Mouse (Mus musculus): ENCODE results near the gene Olfr1424. TPM values are rescaled to one million over a fixed set of nuclear protein-coding genes. Genes with fewer than 3 reads are reported as not detected.

Olfr1424 gene
- polyA plus RNA-seq, 1 experiment from 2014 or later: not detected

DNA sequence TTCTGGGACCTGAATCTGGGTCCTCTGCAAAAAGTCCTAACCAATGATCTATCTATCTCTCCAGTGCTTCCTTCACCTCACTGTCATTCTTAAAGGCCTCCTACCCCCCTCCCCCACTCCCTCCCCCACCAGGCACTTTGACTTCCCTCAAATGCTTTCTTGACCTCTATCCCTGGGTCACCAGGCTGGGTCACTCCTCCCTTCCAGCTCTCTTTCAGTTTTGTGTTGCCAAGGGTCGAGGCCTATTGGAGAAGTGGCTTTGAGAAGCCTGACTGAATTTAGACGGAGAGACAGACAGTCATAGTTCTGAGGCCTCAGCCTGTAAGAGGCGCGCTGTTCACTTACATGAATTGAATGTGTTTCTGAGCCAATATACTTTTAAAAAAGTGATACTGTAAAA is 46.3 kb downstream of the Olfr1424 start:
- no peak overlapping the region for H3K27ac ChIP-seq

DNA sequence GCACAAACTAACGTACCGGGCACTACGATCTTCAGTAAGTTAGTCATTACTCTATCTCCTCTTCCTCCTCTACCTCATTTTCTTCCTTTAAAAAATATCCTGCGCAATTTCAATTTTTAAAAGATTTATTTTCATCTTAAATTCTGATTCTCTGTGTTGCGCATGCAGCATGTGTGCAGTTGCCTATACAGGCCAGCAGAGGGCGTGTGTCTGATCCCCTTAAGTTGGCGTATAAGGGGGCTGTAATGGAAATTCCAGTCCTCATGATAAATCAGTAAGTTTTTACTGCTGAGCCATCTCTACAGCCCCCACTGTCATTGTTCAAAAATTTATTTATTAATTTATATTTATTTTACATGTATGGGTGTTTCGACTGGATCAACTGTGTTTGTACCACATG is 46.8 kb downstream of the Olfr1424 start:
- Histone ChIP-seq H3K27ac (no peak overlapping the region), H3K27me3 (replicated peaks) (no peaks in the 10 kb centered on the region), H3K4me2 (replicated peaks) (no peak overlapping the region), H3K9ac (no peak overlapping the region), H3K9me3 (no peaks in the 10 kb centered on the region), H3K36me3 (no peaks in the 10 kb centered on the region), H3K4me3 (replicated peaks) (no peak overlapping the region), H3K4me1 (replicated peaks) (no peaks in the 10 kb centered on the region)
- 76% methylated on average over 8 of the region's 8 CpGs for WGBS
- no peak for ATAC-seq

More for the DNA sequence above, 46.3 kb downstream of the Olfr1424 start:
- Histone ChIP-seq H3K36me3 (no peaks in the 10 kb centered on the region), H3K4me2 (replicated peaks) (no peak overlapping the region), H3K27me3 (replicated peaks) (no peaks in the 10 kb centered on the region), H3K4me3 (replicated peaks) (no peak overlapping the region), H3K9me3 (no peaks in the 10 kb centered on the region), H3K9ac (no peak overlapping the region), H3K4me1 (replicated peaks) (no peaks in the 10 kb centered on the region)
- no peak for ATAC-seq
- 81% methylated on average over 4 of the region's 4 CpGs for WGBS

DNA sequence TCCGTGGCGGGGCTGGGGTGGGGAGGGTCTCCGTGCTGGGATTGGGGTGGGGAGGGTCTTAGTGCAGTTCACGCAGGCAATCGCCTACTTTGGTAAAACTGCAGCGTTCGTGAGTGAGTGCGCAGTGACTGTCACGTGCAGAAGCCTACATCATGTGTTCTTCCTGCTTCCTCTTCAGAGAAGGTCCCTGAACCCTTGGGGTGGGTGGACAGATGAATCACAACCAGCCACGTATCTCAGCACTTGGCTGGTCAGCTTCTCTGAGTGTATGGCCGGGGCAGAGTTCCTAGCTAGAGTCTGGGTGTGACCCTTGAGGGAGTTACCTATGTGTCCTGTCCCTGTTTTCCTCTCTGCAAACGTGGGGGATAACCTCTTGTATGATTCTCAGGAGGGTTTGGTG is 49.3 kb downstream of the Olfr1424 start:
- under 1% methylated on average over 10 of the region's 12 CpGs for WGBS
- Histone ChIP-seq H3K9me3 (no peaks in the 10 kb centered on the region), H3K27me3 (replicated peaks) (no peaks in the 10 kb centered on the region), H3K36me3 (no peaks in the 10 kb centered on the region), H3K9ac (peak overlapping the region; percentile 36; the same call in 1 of the 2 replicates), H3K4me1 (replicated peaks) (no peaks in the 10 kb centered on the region), H3K4me3 (replicated peaks) (peak overlapping the region; percentile 54), H3K27ac (peak overlapping the region; percentile 27; the same call in 1 of the 2 replicates), H3K4me2 (replicated peaks) (peak overlapping the region; percentile 69)
- peak; percentile 9; the same call in 1 of the 2 replicates for ATAC-seq

DNA sequence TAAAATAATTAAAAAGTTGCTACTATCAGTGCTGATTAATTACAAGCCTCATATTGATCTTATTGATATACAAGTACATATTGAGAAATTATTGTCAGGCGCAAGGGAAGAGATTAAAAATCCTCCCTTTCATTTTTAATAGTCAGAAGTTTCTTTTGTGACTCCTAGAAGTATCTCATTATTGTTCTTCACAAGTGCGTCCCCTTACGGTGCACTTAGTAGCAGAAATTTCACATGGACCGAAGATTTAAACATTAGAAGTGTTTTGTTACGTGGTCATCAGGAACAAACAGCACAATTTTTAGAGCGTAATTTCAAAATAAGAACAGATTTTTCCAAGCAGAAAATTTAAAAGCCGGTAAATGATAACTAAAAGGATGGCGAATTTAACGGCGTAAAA is 49.9 kb downstream of the Olfr1424 start:
- Histone ChIP-seq H3K9ac (0 out of 2 replicates have a peak overlapping the region, but pooled peaks have one; percentile 36), H3K4me3 (replicated peaks) (peak overlapping the region; percentile 54)
- WGBS: 1% methylated on average over 10 of the region's 10 CpGs

DNA sequence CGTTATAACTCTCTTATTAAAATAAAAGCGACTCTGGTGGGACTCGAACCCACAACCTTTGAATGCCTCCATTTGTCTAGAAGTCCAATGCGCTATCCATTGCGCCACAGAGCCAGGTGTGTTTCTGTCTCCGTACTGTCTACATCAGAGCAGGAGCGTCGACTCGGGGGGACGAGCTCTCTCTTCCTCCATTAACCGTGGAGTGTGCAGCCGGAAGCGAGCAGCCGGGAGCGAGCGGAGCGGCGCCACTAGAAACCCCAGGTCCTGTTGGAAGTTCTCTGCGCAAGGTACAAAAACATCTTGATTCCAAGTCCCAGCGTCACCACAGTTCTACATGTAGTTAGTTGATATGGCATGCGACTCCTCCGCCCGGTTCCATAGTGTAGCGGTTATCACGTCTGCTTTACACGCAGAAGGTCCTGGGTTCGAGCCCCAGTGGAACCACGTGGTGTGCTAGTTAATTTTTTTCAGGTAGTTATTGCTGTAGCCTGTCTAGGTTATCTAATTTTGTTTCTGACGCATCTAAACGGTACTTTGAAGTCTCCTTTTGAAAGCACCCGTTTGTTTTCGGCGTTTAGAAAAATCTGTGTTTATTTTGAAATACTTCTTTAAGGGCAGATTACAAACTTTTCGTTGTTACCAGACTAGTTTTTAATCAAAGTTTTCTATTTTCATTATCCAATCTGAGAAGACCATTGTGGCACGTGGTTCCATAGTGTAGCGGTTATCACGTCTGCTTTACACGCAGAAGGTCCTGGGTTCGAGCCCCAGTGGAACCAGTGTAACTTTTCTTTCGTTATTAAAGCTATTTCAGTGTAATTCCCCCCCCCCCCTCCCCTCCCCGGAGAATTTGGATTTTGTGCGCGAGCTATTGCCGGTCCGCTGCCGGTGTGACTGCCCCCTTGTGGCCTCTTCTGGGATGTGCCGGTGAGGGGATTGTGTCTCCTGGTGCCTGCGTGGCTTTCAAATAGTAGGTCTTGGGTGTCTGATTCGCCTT is 50.6 kb downstream of the Olfr1424 start:
- WGBS: under 1% methylated on average over 49 of the region's 49 CpGs
- H3K4me3 ChIP-seq (replicated peaks): peak overlapping the region; percentile 54
- ATAC-seq: peak; percentile 81

More for the DNA sequence above, 49.9 kb downstream of the Olfr1424 start:
- Histone ChIP-seq H3K4me1 (replicated peaks) (no peaks in the 10 kb centered on the region), H3K9me3 (no peaks in the 10 kb centered on the region), H3K27me3 (replicated peaks) (no peaks in the 10 kb centered on the region), H3K4me2 (replicated peaks) (peak overlapping the region; percentile 69), H3K27ac (no peak overlapping the region), H3K36me3 (no peaks in the 10 kb centered on the region)
- no peak for ATAC-seq

DNA sequence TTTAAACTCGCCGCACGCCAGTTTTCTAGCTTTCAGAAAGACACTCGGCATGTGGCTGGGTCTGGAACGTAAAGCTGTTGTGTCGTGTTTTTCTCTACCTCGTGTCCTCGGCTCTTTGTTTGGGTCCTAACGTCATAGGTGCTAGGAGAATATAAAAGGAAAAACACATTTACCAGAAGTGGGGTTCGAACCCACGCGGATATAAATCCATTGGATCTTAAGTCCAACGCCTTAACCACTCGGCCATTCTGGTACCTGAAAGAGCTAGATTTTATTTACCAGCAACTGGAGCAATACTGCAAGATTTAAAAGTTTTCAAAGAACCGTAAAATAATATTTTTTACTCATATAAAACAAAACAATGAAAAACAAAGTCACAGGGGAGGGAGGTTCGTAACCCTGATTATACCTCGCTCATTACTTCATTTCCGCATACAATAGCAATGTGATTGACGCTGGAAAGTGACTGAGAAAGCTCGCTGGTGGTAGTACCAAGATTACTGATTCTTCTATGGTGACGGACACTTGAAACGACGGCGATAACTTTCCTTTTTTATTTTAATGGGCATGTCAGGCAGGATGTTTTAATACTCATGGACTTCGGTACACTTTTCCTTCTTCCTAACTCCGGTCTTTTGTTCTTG is 51.4 kb downstream of the Olfr1424 start:
- peak; percentile 57 for ATAC-seq
- H3K9ac ChIP-seq: peak overlapping the region; percentile 63
- no peaks in the 10 kb centered on the region for H3K36me3 ChIP-seq
- 0 out of 2 replicates have a peak, but pooled peaks cover 7% of the 10 kb centered on the region for H3K4me1 ChIP-seq (replicated peaks)
- H3K4me3 ChIP-seq (replicated peaks): peak overlapping the region; percentile 54
- H3K27ac ChIP-seq: peak overlapping the region; percentile 90
- no peaks in the 10 kb centered on the region for H3K9me3 ChIP-seq
- H3K4me2 ChIP-seq (replicated peaks): peak overlapping the region; percentile 69
- no peaks in the 10 kb centered on the region for H3K27me3 ChIP-seq (replicated peaks)
- under 1% methylated on average over 26 of the region's 26 CpGs for WGBS

More for the DNA sequence above, 50.6 kb downstream of the Olfr1424 start:
- peak overlapping the region; percentile 84 for H3K27ac ChIP-seq
- H3K4me1 ChIP-seq (replicated peaks): 0 out of 2 replicates have a peak, but pooled peaks cover 4% of the 10 kb centered on the region
- peak overlapping the region; percentile 37; the same call in 1 of the 2 replicates for H3K9ac ChIP-seq
- H3K9me3 ChIP-seq: no peaks in the 10 kb centered on the region
- H3K4me2 ChIP-seq (replicated peaks): peak overlapping the region; percentile 69
- no peaks in the 10 kb centered on the region for H3K36me3 ChIP-seq
- no peaks in the 10 kb centered on the region for H3K27me3 ChIP-seq (replicated peaks)

DNA sequence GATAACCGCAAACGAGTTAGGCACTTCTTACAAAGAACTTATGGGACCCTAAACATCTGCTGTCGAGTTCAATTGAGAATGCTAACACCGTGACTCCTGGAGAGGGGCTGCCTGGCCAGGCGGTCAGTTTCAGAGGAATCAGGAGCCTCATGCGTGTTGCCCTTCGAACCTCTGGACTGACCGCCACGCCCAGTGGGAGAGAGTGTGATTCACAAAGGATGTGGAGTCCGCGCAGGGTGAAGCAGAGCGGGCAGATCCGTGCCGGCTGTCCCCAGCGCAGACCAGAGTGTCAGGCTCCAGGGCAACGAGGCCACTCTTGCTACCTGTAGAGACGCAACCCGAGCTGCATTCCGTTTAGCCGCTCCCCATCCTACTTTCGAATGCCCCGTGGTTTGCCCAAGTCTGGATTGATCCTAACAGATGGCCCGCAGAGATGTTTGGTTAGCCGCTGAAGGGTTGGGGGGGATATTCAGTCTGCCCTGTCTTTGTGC is 52.2 kb downstream of the Olfr1424 start:
- WGBS: under 1% methylated on average over 24 of the region's 24 CpGs
- ATAC-seq: peak; percentile 42
- H3K4me3 ChIP-seq (replicated peaks): peak overlapping the region; percentile 54

DNA sequence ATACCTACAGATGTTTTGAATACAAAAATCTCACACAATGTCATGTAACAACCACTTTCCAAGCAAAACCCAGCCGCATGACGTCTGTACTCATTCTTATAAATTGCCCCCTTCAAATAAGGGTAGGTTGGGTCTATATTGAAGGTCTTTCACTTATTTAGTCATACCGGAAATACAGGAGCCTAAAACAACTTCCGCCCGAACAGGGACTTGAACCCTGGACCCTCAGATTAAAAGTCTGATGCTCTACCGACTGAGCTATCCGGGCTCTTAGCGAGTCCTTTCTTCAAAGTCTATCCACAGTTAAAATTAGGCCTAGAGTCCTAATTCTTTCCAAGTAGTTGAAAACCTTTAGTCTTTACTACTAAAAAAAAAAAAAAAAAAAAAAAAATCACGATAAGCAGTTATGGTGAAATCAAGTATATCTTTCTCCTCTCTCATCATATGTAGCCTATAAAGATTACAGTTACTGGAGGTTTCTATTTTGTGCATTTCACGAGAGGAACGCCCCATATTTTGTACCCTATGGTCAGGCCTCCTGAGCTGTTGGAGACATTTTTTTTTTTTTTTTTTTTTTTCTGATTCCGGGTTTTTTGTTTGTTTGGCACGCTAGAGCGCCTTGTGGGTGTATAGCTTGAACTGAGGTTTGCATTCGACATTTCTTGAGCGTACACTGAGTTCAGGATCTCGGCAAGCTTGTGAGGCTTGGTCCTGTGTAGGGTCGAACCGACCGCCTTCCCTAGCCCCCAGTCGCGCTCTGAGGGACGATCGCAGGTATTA is 52.8 kb downstream of the Olfr1424 start:
- H3K9me3 ChIP-seq: no peaks in the 10 kb centered on the region
- peaks cover 8% of the 10 kb centered on the region; the same call in 1 of the 2 replicates for H3K4me1 ChIP-seq (replicated peaks)
- peak overlapping the region; percentile 54 for H3K4me3 ChIP-seq (replicated peaks)
- peak overlapping the region; percentile 90 for H3K27ac ChIP-seq
- ATAC-seq: peak; percentile 23
- no peaks in the 10 kb centered on the region for H3K36me3 ChIP-seq
- H3K4me2 ChIP-seq (replicated peaks): peak overlapping the region; percentile 69
- H3K9ac ChIP-seq: peak overlapping the region; percentile 63
- no peaks in the 10 kb centered on the region for H3K27me3 ChIP-seq (replicated peaks)
- WGBS: 1% methylated on average over 24 of the region's 24 CpGs

More for the DNA sequence above, 52.2 kb downstream of the Olfr1424 start:
- peak overlapping the region; percentile 63 for H3K9ac ChIP-seq
- peak overlapping the region; percentile 69 for H3K4me2 ChIP-seq (replicated peaks)
- H3K27me3 ChIP-seq (replicated peaks): no peaks in the 10 kb centered on the region
- 0 out of 2 replicates have a peak, but pooled peaks cover 7% of the 10 kb centered on the region for H3K4me1 ChIP-seq (replicated peaks)
- no peaks in the 10 kb centered on the region for H3K36me3 ChIP-seq
- no peaks in the 10 kb centered on the region for H3K9me3 ChIP-seq
- peak overlapping the region; percentile 90 for H3K27ac ChIP-seq

Other genes starting within 250 kb of the Olfr1424 start
- gene Stx3, start 243.3 kb downstream of the Olfr1424 start, polyA plus RNA-seq (2015; fragmentation: Nextera tagmentation; extraction: Ambion mirVana): 41.6 and 44.8 TPM in 2 replicates
- not detected in 2 replicates for gene Olfr1417, start 223.5 kb downstream of the Olfr1424 start, polyA plus RNA-seq (2015; fragmentation: Nextera tagmentation; extraction: Ambion mirVana)
- not detected in 2 replicates for gene Olfr1418, start 201.6 kb downstream of the Olfr1424 start, polyA plus RNA-seq (2015; fragmentation: Nextera tagmentation; extraction: Ambion mirVana)
- gene Olfr1419, start 187.6 kb downstream of the Olfr1424 start, polyA plus RNA-seq (2015; fragmentation: Nextera tagmentation; extraction: Ambion mirVana): not detected in 2 replicates
- gene Olfr1420, start 176.1 kb downstream of the Olfr1424 start, polyA plus RNA-seq (2015; fragmentation: Nextera tagmentation; extraction: Ambion mirVana): not detected in 2 replicates
- gene Patl1, start 150.3 kb downstream of the Olfr1424 start, polyA plus RNA-seq (2015; fragmentation: Nextera tagmentation; extraction: Ambion mirVana): 16.7 and 17.4 TPM in 2 replicates
- gene Osbp, start 96.7 kb downstream of the Olfr1424 start, polyA plus RNA-seq (2015; fragmentation: Nextera tagmentation; extraction: Ambion mirVana): 4.2 and 4.4 TPM in 2 replicates
- gene Olfr1423, start 21.4 kb downstream of the Olfr1424 start, polyA plus RNA-seq (2015; fragmentation: Nextera tagmentation; extraction: Ambion mirVana): not detected in 2 replicates
- not detected in 2 replicates for gene Olfr1425, start 15.0 kb upstream of the Olfr1424 start, polyA plus RNA-seq (2015; fragmentation: Nextera tagmentation; extraction: Ambion mirVana)
- not detected in 2 replicates for gene Olfr1426, start 29.3 kb upstream of the Olfr1424 start, polyA plus RNA-seq (2015; fragmentation: Nextera tagmentation; extraction: Ambion mirVana)
- gene Olfr1427, start 40.7 kb upstream of the Olfr1424 start, polyA plus RNA-seq (2015; fragmentation: Nextera tagmentation; extraction: Ambion mirVana): not detected in 2 replicates
- gene Olfr1428, start 53.2 kb upstream of the Olfr1424 start, polyA plus RNA-seq (2015; fragmentation: Nextera tagmentation; extraction: Ambion mirVana): not detected in 2 replicates
- gene Olfr76, start 60.5 kb upstream of the Olfr1424 start, polyA plus RNA-seq (2015; fragmentation: Nextera tagmentation; extraction: Ambion mirVana): not detected in 2 replicates
- not detected in 2 replicates for gene Olfr1555-ps1, start 107.4 kb upstream of the Olfr1424 start, polyA plus RNA-seq (2015; fragmentation: Nextera tagmentation; extraction: Ambion mirVana)
- not detected in 2 replicates for gene Olfr1431, start 138.0 kb upstream of the Olfr1424 start, polyA plus RNA-seq (2015; fragmentation: Nextera tagmentation; extraction: Ambion mirVana)
- not detected in 2 replicates for gene Olfr1432, start 169.9 kb upstream of the Olfr1424 start, polyA plus RNA-seq (2015; fragmentation: Nextera tagmentation; extraction: Ambion mirVana)
- gene Olfr262, start 179.0 kb upstream of the Olfr1424 start, polyA plus RNA-seq (2015; fragmentation: Nextera tagmentation; extraction: Ambion mirVana): not detected in 2 replicates
- not detected in 2 replicates for gene Olfr235, start 198.3 kb upstream of the Olfr1424 start, polyA plus RNA-seq (2015; fragmentation: Nextera tagmentation; extraction: Ambion mirVana)
- gene Olfr1434, start 217.2 kb upstream of the Olfr1424 start, polyA plus RNA-seq (2015; fragmentation: Nextera tagmentation; extraction: Ambion mirVana): not detected in 2 replicates
- not detected in 2 replicates for gene Olfr1436, start 236.4 kb upstream of the Olfr1424 start, polyA plus RNA-seq (2015; fragmentation: Nextera tagmentation; extraction: Ambion mirVana)